Mouse (Mus musculus): ENCODE measurements around the gene Rbpms2.
A peak's percentile ranks its signal among the peaks of the same experiment; 100 is the strongest.
"Not testable (repeated sequence)": the region's sequence is repeated elsewhere in the genome, so short reads cannot be mapped to it uniquely, and the experiment has no call there.

The Rbpms2 gene

GRCm38 (mm10) chr9:65661029-65661428 is 31.6 kb downstream of the Rbpms2 start:
- no peak for DNase-seq

DNA sequence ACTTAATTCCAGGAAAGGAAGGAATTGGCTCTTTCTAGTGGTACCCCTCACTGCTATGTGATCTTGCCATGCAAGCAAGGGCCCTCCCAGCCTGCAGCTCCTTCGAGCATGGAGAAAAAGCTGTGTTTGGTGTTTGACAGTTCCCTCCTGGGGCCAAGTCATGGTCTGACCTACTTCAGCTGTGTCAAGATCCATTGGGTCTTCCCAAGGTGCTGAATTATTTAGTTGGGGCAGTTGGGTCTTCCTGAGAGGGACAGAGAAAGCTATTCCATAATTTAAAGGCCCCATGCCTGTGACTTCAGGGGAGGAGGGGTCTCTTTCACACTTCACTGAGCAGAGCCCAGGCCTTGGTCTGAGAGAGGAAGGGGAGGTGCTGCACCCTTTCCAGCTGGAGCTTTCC is 32.0 kb downstream of the Rbpms2 start:
- DNase-seq: no peak

DNA sequence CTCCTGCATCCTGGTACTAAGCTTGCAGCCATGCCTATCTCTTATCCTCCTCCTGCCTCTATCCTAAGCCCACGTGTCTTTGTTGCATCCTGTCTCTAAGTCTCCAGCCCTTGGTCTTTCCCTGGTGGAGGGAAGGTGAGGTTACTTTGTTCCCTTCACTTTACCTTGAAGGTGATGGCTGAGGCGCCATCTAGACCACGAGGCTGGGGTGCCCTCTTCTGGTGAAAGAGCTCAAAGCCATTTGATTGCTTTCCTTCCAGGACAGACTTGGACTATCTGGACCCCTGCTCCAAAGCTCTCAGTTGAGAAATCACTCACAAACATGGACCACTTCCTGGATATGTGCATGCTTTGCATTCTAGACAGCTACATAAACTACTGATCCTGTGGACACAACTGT is 34.7 kb downstream of the Rbpms2 start:
- peak; percentile 18 to 61 for DNase-seq

DNA sequence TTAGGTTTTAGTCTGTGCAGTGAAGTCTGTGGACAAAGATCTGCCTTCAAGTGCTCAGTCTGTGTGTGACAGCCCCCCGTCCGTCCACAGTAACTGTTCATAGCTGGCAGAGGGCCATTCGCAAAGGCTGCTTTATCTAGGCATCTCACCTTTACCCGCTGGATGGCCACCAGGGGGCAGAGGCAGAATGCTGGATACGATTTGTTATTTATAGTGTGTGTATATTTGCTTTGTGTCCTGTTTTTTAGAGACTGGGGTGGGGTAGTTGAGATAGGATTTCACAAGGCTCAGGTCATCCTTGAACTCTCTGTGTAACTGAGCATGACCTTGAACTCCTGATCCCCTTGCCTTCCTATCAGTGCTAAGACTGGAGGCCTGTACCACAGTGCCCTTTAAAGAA is 36.6 kb downstream of the Rbpms2 start:
- DNase-seq: peak; percentile 24 to 61

GRCm38 (mm10) chr9:65667701-65668100 is 38.3 kb downstream of the Rbpms2 start, which contains the start of gene Oaz2:
Gene Oaz2, plus strand, starts transcription at chr9:65668001.
- DNase-seq: no peak

DNA sequence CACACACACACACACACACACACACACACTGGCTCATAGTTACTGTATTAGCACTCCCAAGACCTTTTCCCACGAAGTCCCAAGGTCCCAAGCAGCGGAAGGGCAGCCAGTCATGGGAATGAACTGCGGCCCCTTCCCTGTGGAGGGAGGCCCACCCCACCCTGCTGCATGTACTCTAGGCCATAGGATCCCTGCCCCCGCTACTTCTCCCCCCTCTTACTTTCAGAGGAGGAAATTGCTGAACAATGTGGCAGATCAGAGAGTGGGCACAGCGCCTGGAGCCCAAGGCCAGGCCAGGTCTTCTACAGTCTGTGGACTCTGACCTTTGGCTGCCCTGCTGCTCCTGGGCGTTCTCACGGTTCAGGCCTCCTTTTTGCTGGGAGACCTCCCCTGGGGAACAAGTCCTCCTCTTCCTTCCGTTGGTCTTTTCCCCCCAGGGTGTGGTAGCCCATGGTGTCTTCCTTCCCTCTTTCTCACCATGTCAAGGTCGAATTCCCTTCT is 42.0 kb downstream of the Rbpms2 start:
- DNase-seq: peak in 1 of 2 experiments; percentile 8

- no peak for DNase-seq
Measured at GRCm38 (mm10) chr9:65672996-65673395, 43.5 kb downstream of the Rbpms2 start.

DNA sequence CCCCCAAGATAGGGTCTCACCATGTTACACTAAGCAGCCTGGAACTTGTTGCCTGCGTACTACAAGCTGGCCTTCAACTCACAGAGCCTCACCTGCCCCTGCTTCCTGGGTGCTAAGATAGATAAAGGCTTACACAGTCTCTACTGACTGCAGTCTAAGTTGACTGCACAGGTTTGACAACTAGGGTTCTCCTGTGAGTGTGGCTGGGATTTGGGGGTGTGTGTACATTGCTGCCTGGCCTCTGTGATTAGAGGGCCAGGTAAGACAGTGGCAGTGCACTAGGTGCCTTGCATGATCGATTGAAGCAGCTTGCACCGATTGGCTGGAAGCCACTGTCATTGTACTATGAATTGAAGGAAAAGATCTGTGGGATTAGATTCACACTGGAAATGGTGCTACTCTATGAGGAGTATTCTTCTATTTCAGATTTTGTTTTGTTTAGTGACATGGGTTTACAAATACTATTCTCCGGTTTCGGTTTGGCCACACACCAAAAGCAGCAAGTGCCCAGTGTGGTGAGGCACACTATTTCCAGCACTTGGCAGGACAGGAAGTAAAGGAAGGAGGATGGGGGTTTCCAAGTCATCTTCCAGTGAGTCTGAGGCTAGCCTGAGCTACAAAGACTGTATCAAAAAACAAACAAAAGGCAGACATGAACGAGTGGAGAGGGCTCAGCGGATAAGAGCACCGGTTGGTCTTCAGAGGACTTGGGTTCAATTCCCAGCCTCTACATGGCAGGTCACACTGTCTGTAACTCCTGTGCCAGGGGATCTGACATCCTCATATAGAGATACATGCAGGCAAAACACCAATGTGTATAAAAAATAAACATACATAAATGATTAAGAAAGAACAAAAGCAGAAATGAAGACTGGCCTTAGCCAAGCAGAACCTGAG is 46.3 kb downstream of the Rbpms2 start:
- no peak for DNase-seq

DNA sequence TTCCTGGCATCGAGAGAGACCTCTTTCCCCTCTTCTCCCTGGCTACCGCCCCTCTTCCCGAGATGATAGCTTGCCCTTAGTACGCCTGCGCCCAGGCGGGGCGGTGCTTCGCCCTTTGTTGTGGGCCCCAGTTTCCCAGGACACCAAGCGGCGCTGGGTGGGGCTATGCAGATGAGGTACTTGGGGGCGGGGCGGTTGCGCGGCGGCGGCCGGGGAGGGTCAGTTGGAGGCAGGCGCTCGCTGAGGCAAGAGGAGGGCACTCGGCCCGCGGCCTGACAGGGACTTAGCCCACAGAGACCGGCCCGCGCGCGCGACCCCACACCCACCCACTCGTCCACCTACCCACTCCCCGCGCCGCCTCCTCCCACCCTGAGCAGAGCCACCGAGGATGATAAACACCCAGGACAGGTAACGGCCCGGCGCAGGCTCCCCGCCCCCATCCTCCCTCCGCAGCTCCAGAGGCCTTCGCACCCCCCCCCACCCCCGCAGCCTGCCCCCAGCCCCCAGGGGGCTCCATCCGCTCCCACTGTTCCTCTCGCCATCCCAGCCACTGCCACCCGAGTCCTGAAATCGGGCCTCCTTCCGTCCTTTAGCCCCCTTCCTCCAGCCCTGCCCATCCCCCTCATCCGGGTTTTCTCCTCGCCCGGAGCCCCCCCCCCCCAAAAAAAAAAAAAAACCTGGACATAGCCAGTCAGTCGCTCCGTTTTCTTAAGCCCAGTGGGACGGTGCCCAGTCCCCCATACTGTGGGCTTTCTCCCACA is 47.1 kb downstream of the Rbpms2 start:
- DNase-seq: peak; percentile 92 to 97

DNA sequence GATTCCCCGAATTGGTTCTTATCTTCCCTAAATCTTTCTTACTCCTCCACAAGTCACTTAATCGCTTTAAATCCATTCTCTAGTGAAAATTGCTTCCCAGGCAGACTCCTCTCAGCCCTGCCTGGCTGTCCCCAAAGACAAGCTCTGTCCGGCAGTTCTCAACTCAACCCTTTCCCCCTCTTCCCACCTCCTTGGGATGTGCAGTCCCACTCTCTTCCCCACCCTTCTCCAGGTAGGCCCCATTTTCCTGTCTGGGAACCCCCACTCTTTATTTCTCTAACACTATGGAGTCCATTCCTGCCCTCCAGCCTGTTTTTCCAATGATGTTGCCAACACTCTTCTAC is 47.6 kb downstream of the Rbpms2 start:
- no peak for DNase-seq

GRCm38 (mm10) chr9:65679181-65679761 is 49.8 kb downstream of the Rbpms2 start:
- DNase-seq: no peak

DNA sequence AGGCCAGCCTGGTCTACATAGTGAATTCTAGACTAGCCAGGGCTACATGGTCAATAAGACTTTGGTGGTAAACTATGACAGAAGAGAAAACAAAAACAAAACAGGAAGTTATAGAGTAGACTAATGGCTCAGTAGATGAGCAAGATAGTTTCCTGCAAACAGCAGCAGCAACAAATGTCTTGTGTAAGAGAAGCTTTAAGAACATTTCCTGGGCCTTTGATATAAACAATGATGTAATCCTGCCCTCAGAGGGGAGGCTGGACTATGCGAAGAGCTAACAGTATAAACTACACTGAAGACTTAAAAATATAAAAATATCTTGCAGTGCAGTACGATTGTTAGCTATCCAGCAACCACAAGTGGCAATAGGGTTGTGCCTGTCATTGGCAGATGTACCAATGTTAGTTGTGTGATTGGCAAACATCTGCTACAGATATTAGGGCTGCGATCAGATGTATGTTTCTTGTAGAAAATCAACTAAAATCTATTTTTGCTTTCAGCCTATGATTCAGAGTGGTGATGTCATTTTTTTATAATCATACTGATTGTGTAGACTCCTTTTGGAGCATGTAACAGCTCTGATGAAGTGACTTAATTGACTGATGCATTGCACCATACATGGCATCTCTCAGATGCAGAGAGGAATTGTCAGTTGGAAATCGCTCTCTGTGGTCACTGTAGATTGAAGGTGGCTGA is 51.6 kb downstream of the Rbpms2 start:
- DNase-seq: no peak

DNA sequence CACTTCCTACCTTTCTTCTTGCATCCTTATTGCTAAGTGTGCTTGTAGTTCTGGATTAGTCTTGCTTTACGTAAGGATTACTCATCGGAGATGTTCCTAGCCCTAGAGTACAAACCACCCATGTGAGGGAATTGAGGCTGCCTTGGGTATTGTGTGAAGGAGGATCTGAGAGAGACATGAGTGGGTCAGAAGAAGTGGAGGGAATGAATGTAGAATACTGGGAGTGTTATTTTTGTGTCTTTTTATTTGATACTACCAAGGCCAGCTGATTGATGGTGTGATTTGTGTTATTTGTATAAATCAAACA is 52.1 kb downstream of the Rbpms2 start:
- DNase-seq: no peak

- DNase-seq: no peak
Measured at GRCm38 (mm10) chr9:65682183-65682582, 52.7 kb downstream of the Rbpms2 start.

- no peak for DNase-seq
Measured at GRCm38 (mm10) chr9:65682994-65683393, 53.5 kb downstream of the Rbpms2 start.

- no peak for DNase-seq
Measured at GRCm38 (mm10) chr9:65684704-65685103, 55.3 kb downstream of the Rbpms2 start.

DNA sequence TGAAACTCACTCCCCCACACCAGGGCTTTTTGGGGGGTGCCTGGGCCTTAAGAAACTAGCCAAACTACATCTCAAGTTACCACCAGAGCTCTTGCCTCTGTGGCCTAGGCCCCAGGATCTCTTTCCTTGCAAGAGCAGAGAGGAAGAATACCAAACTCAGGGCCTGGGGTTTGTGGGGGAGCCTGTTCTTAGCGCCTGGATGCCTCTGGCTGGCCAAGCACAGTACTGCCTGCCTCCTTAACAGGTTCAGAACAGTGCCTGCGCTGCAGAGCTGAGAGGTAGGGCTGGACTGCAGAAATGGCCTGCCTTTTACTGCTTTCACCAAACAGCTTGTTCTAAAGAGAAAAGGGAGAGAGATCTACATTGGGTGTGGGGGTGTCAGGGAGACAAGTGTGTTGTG is 60.4 kb downstream of the Rbpms2 start:
- not testable (repeated sequence) for DNase-seq

GRCm38 (mm10) chr9:65692466-65692865 is 63.0 kb downstream of the Rbpms2 start:
- no peak for DNase-seq

DNA sequence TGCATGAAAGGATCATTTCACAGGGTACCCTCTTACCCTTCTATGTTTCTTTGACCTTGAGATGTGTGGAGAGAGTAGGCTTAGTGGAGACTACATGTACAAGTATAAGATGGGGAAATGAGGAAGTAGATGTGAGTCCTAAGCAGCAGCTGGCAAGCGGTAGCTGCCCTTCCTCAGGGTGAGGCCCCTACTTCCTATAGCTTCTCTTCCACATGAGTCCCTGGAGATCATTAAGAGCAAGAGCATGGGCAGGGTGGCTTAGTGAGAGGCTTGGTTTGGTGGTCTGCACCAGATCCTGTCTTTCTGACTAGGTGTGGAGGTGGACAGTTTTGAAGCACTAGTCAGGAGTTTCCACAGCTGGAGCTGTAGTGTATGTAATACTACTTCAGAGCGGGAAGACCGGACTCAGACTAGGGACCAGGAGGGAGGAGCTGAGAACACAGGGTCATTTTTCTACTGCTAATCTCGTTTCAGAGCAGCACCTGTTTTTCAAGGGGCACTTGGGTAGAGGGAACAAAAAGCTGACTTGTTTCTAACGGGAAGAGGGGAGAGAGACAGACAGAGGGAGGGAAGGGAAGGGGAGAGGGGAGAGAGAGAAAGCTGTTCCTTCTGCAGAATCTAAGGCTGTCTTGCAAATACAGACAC is 63.6 kb downstream of the Rbpms2 start:
- no peak for DNase-seq

GRCm38 (mm10) chr9:65695646-65696045 is 66.2 kb downstream of the Rbpms2 start:
- no peak for DNase-seq

- no peak for DNase-seq
Measured at GRCm38 (mm10) chr9:65696337-65696736, 66.9 kb downstream of the Rbpms2 start.

GRCm38 (mm10) chr9:65697356-65697755 is 67.9 kb downstream of the Rbpms2 start:
- DNase-seq: no peak

- DNase-seq: no peak
Measured at GRCm38 (mm10) chr9:65697992-65698391, 68.5 kb downstream of the Rbpms2 start.
